Mouse (Mus musculus): ENCODE measurements at regions not wholly inside any gene's neighbourhood (a gene's known extent, or its start where the extent isn't known, plus 50 kb on each side); places are given as distances from the start of the nearest gene placed in this dataset.

GRCm38 (mm10) chr11:66605998-66606397 is 80.2 kb upstream of the Shisa6 start:
- DNase-seq = no peak
- intact Hi-C loops (cut with DNase I) = no loop called here

DNA sequence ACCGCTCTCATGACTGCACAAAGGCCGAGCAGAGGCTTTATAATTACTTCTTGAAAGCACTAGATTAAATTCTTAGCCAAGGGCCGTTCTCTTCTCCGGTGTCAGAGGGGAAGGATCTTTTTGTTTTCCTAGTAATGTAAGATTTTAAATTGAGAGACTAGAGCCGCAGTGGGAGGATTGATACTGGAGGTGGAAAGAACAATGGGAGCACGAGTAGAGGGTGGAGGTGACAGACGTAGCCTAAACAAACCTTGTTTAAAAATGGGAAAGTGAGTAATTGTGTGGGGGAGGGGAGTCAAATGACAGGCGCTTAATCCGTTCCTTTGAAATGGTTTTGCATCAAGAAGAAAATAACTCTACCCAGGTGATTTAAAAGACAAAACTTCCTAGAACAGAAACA is 80.9 kb upstream of the Shisa6 start:
- DNase-seq = no peak
- intact Hi-C loops (cut with DNase I) = no loop called here

DNA sequence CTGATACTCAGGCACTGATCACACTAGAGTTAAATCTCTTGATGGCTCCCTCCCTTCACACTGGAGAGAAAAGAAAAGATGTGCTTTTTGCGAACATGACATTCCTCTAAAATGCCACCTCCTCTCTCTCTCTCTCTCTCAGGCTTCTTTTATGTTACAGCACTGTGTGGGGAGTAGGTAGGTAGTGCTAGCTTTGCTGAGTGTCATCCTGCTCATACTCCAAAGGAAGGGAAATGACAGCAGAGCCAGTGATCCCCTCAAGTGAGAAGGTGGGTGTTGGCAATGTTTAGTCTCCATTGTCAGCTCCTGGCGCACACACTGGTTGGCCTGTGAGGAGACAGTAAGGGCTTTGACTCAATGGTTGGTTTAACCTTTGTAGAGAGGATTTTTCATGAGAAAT is 84.0 kb upstream of the Shisa6 start:
- DNase-seq = no peak
- intact Hi-C loops (cut with DNase I) = no loop called here

DNA sequence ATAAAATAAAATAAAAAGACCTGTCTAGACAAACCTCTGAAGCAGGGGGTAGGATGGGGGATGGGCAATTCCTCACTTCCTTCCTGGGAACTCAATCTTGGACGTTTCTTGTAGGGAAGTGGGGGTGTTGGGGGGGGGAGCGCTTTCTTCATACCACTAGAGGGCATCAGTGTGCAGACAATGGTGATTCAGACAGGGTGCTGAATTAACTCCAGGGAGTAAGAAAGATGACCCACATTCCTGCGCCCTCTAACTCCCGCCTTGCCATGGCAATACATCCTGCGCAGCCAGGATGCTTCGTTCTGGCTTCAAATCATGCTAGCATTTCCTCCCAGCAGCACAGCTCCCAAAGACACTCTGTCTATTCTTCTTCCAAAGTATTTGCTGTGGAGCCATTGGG is 87.4 kb upstream of the Shisa6 start:
- DNase-seq = peak; percentile 7 to 23
- intact Hi-C loops (cut with DNase I) = loop anchor here (1.0 kb wide), 1 partner anchor 258 kb away; no protein-coding TSS in a partner anchor

GRCm38 (mm10) chr11:66625491-66625890 is 99.7 kb upstream of the Shisa6 start:
- DNase-seq = no peak
- intact Hi-C loops (cut with DNase I) = no loop called here

DNA sequence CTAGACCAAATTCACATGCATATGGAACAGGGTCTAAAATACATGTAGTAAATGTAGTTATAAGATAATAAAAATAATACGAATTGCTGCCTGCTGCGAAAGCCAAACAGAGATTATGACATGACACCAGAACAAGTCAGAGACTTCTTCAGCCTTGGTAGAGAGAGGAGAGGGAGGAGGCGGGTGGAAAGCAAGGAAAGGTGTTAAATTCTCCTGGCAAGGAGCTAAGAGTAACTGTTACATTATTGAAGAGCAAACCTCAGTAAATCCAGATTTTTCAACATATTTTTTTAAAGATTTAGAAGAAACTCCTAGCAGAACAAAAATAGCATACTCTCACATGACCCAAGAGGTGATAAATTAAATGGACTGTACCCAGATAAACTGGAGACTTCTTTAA is 131.0 kb upstream of the Shisa6 start:
- intact Hi-C loops (cut with DNase I) = no loop called here
- DNase-seq = no peak

DNA sequence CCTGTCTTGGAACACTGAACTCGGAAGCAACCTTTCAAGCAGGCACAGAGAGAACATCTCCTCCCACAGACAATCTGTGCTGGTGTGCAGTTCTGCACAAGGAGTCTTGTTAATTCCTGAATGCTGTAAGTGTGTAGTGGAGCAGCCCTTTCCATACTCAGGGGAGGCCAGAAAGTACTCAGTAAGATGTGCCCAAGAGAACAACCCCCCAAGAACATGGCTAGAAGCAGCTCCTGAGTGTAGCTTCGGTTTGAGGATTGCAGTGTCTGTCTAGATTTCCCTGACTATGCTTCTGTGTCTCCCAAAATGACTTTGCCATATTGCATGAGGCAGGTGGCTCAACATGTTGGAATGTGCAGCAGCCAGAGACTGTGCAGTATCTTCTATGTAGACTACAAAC is 148.8 kb upstream of the Shisa6 start:
- intact Hi-C loops (cut with DNase I) = no loop called here
- DNase-seq = no peak

- DNase-seq = no peak
- intact Hi-C loops (cut with DNase I) = no loop called here
Observed at GRCm38 (mm10) chr11:66680057-66680621, 154.4 kb upstream of the Shisa6 start.

GRCm38 (mm10) chr11:66681892-66682291 is 156.1 kb upstream of the Shisa6 start:
- intact Hi-C loops (cut with DNase I) = no loop called here
- no peak for DNase-seq

- no peak for DNase-seq
- intact Hi-C loops (cut with DNase I) = no loop called here
Observed at GRCm38 (mm10) chr11:66684181-66684580, 158.4 kb upstream of the Shisa6 start.

- intact Hi-C loops (cut with DNase I) = no loop called here
- DNase-seq = no peak
Observed at GRCm38 (mm10) chr11:66694651-66695266, 169.0 kb upstream of the Shisa6 start.

- no peak for DNase-seq
- intact Hi-C loops (cut with DNase I) = no loop called here
Observed at GRCm38 (mm10) chr11:66696791-66697190, 171.0 kb upstream of the Shisa6 start.

GRCm38 (mm10) chr11:66745479-66745878 is 166.3 kb upstream of the Pirt start:
- DNase-seq = no peak
- intact Hi-C loops (cut with DNase I) = no loop called here

GRCm38 (mm10) chr11:66789997-66790396 is 121.8 kb upstream of the Pirt start:
- intact Hi-C loops (cut with DNase I) = no loop called here

DNA sequence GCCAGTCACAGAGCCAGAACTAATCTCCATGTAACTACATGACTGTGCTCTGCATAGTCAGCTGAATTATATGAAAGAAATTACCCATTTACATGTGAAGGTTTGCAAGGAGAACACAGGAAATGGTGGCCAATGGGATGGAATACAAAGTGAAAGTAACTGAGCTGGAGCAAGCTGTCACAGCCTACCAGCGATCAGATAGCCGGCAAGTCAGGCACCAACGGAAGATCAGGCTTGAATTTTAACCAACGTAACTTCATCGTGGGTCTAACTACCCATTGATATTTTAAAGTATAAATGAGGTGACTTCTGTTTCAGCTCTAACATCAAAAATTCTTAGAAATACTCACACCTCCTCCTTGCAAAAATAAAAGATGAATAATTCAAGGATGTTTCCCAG is 104.9 kb upstream of the Pirt start:
- DNase-seq = no peak
- intact Hi-C loops (cut with DNase I) = no loop called here

More at GRCm38 (mm10) chr11:66789997-66790396, 121.8 kb upstream of the Pirt start:
- no peak for DNase-seq

- intact Hi-C loops (cut with DNase I) = no loop called here
- DNase-seq = no peak
Observed at GRCm38 (mm10) chr11:66813310-66813709, 98.5 kb upstream of the Pirt start.

- intact Hi-C loops (cut with DNase I) = no loop called here
- DNase-seq = no peak
Observed at GRCm38 (mm10) chr11:66813731-66814130, 98.0 kb upstream of the Pirt start.

DNA sequence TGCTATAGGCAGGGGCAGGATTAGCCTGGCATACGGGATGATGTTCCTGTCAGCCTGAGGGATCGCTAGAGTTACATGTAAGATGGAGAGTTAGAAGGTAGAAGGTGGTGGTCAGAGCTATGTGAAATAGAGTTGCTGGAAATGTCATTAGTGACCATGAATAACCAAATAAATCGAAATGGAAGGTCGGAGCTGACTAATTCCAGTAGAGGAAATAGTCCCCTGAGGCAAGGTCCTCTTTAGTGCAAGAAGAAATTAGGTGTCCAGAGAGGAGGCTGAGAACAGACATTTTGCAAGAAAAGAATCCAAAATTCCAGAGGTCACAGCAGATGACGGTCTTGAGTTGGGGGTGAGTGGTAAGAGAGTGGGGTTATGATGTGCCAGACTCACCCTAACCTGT is 75.9 kb upstream of the Pirt start:
- intact Hi-C loops (cut with DNase I) = no loop called here

DNA sequence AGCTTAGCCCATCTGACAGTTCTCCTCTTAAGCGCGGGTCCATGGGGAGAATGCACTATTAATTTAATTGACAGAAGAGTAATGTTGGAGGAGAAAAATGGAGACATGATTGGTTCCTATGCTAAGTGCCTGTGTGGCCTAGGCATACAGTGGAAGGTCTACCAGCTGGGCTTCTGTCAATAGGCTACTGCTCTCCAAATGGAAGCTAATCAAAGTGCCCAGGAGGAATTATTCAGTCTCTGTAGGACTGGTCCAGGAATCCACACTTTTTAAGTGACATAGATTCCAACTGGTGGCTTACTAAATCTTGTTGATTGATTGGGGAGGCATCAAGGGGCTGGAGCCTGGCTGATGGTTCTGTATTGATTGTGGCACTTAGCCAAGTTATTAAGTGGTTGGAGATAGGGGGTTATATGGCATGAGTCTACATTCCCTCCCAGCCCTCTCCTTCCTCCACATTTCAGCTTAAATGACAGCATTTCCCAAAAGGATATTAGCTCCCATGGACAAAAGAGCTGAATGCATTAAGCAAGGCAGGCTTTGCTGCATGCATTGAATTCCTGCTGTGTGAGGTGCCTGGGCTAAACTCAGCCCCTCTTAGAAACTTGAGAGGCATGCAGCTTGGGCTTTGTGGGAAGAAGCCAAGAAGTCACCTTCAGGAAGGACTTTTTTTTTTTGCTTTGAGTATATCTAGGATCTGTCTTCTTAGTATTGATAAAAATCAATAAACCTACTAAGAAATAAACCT is 75.0 kb upstream of the Pirt start:
- DNase-seq = no peak
- intact Hi-C loops (cut with DNase I) = no loop called here

More for the DNA sequence above, 75.9 kb upstream of the Pirt start:
- DNase-seq = no peak

DNA sequence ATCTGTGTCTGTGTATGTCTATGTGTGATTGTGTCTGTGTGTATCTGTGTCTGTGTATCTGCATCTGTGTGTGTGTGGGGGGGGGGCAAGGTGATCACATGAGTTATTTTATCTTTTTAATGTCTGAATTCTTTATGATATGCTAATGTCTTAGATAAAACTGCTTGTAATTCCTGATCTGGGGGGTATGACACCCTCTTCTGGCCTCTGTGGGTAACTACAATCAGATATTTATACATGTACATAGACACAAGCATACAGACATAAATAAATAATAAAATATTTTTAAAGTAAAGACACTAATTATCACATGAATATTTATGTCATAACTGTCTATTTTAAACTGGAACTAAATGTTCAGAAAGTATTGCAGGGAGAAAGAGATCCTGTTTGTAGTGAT is 66.5 kb upstream of the Pirt start:
- DNase-seq = no peak
- intact Hi-C loops (cut with DNase I) = no loop called here

DNA sequence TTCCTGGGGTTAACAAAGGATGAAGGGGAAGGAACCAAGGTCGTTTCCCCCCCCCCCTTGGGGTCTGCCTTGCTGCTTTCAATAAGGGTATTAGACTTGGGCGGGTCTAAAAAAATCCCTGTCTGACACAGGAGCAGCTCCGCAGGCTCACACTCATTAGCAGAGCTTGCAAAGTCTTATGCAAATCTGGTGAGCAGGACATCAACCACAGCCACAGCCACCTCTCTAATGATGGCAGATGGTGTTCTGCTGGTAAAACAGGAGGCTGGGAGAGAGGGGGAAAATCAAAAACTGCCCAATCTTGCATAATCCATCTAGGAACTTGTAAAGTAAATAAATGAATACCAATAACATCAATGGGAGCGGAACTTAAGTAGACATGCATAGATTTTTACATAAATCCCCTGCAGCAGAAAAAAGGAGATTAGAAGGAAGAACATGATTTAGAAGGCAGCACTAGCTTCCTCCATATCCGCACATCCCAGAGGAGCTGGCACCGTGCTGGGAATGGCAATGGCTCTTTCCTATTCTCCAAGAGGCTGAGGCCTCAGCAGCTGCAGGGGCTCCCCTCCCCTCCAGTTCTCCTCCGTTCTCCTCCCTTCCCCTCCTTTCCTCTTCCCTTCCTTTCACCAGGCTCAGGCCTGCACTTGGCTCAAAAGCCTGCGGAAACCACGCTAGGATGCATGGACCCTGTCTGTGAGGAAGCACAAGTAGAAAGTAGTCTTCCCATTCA is 65.6 kb upstream of the Pirt start:
- no peak for DNase-seq
- intact Hi-C loops (cut with DNase I) = no loop called here
